In the genomic region with DNA sequence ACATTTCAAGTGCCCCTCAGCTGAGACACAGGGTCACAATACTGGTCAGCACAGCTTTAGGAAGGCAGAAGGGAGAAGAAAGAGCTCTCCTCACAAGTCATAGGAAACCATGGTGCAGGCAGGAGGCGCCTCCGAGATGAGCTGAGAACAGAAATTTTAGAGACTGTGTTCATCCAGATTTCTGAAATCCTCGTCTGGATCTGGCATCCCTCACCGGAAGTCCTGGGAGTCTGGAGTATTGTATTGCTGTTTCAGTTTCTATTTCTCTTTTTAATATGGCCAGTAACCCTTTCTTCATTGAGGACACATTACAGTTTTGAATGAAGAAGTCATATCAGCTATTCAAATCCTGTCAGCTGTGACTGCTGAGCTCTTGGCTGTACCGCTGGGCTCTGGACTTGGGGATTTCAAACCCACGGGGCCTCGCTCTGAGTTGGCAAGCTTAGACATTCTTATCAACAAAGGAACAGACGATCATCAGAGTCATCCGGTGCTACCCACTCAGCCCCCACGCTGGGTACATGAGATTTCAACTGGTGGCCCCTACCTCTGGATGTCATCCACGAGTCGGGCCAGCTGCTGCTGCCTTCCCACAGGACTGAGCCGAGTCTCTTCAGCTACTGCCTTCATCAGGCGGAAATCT, we compare ENCODE assay signal across 8 mouse cellular contexts. TPM values are rescaled to one million over a fixed set of nuclear protein-coding genes. Genes with fewer than 3 reads are reported as not detected.
DNase-seq lines count a peak whose midpoint lies in the region; ATAC-seq and TF ChIP-seq lines count a peak whose summit lies in the region.

No protein-coding gene starts in this region.

- DNase-seq in adrenal gland, postnatal 10 days, result peak; percentile 20
- no peak for DNase-seq in adrenal gland, adult 18-20 months (ENCODE audit: low spot score in 2 of 2)
- no peak for DNase-seq in testis, postnatal 14 days (ENCODE audit: low spot score)
- DNase-seq in lung, adult 18-20 months, result peak; percentile 34 to 44
- no peak for DNase-seq in retina, embryonic 14.5 days (ENCODE audit: low spot score)
- no peak for DNase-seq in right cerebral cortex, postnatal 10 days (ENCODE audit: low spot score in 2 of 2)

- ATAC-seq in stomach, embryonic 16.5 days (ENCODE audit: insufficient read depth, low FRiP score), result 0 out of 2 replicates have a peak, but pooled peaks have one; percentile 29

- peak overlapping the region; percentile 41 for H3K4me3 ChIP-seq in testis, adult 2 months (ENCODE audit: control insufficient read depth, low read depth, low read length)
- H3K4me3 ChIP-seq in stomach, embryonic 16.5 days (replicated peaks; ENCODE audit: low read length), result peak overlapping the region; percentile 30

- peak overlapping the region; percentile 41 for H3K4me2 ChIP-seq in stomach, embryonic 16.5 days (ENCODE audit: low read depth, low read length)

- H3K9ac ChIP-seq in stomach, embryonic 16.5 days (ENCODE audit: low read length), result peak overlapping the region; percentile 27; the same call in 1 of the 2 replicates

- TF ChIP-seq CTCF in testis, adult 2 months (IDR thresholded peaks at IDR 0.05; ENCODE audit: control insufficient read depth, insufficient read depth, insufficient replicate concordance, low read depth, low read length), result no peak

- no peaks in the 10 kb centered on the region for H3K9me3 ChIP-seq in stomach, embryonic 16.5 days (replicated peaks; ENCODE audit: control insufficient read depth, low read length)

- TF ChIP-seq POLR2A in testis, adult 2 months (IDR thresholded peaks at IDR 0.05; ENCODE audit: control insufficient read depth, low read depth, low read length), result no peak

- H3K27ac ChIP-seq in testis, adult 2 months (ENCODE audit: control insufficient read depth, insufficient read depth, low read depth, low read length), result no peak overlapping the region
- H3K27ac ChIP-seq in stomach, embryonic 16.5 days (ENCODE audit: low read length), result peak overlapping the region; percentile 37

- H3K27me3 ChIP-seq in testis, adult 2 months (ENCODE audit: control insufficient read depth, insufficient read depth, low read length), result no peaks in the 10 kb centered on the region
- no peaks in the 10 kb centered on the region for H3K27me3 ChIP-seq in stomach, embryonic 16.5 days (ENCODE audit: control insufficient read depth, insufficient read depth, low read length)

- no peaks in the 10 kb centered on the region for H3K36me3 ChIP-seq in testis, adult 2 months (ENCODE audit: control insufficient read depth, insufficient read depth, low read length)
- H3K36me3 ChIP-seq in stomach, embryonic 16.5 days (ENCODE audit: control insufficient read depth, insufficient read depth, low read length), result no peaks in the 10 kb centered on the region

- WGBS in stomach, embryonic 16.5 days, result 41% methylated on average over 14 of the region's 14 CpGs

- peaks cover 2% of the 10 kb centered on the region; the same call in 1 of the 2 replicates for H3K4me1 ChIP-seq in testis, adult 2 months (ENCODE audit: control insufficient read depth, insufficient read depth, low read length)
- H3K4me1 ChIP-seq in stomach, embryonic 16.5 days (ENCODE audit: control insufficient read depth, insufficient read depth, low read length), result peaks cover 11% of the 10 kb centered on the region; the same call in 1 of the 2 replicates

RNA-seq across cellular contexts. Expression of gene Piwil4, which starts 22.7 kb away (rescaled TPM):
- total RNA-seq in adrenal gland, postnatal 10 days (2021), result under 1 TPM; 0.18 to 0.33 TPM
- total RNA-seq in adrenal gland, adult 18-20 months (2021), result under 1 TPM in 1 of 2 experiments, not detected in 1; 0.19 TPM
- polyA plus RNA-seq in testis, adult 2 months (2012; rRNA removed), result 0.56 and 0.66 TPM in 2 replicates
- 0.07 and 0.15 TPM in 2 replicates for polyA plus RNA-seq in stomach, embryonic 16.5 days (2015; fragmentation: Nextera tagmentation; extraction: Ambion mirVana)

RNA-seq across cellular contexts. Expression of gene Fut4, which starts 34.4 kb away (rescaled TPM):
- 1 to 10 TPM; 2.3 to 2.8 TPM for total RNA-seq in adrenal gland, postnatal 10 days (2021)
- under 1 TPM; 0.53 to 0.77 TPM for total RNA-seq in adrenal gland, adult 18-20 months (2021)
- 0.22 and 0.46 TPM in 2 replicates for polyA plus RNA-seq in testis, adult 2 months (2012; rRNA removed)
- polyA plus RNA-seq in stomach, embryonic 16.5 days (2015; fragmentation: Nextera tagmentation; extraction: Ambion mirVana), result 6.7 and 6.9 TPM in 2 replicates

RNA-seq across cellular contexts. Expression of gene 1700012B09Rik, which starts 53.0 kb away (rescaled TPM):
- not detected for total RNA-seq in adrenal gland, postnatal 10 days (2021)
- total RNA-seq in adrenal gland, adult 18-20 months (2021), result not detected
- polyA plus RNA-seq in testis, adult 2 months (2012; rRNA removed), result 94.9 and 109 TPM in 2 replicates
- not detected in 2 replicates for polyA plus RNA-seq in stomach, embryonic 16.5 days (2015; fragmentation: Nextera tagmentation; extraction: Ambion mirVana)

Comparison
In these comparisons a context has a peak if more than half of its experiments do, and no peak if none do; other contexts are left out.
1. DNase-seq: peak in adrenal gland, postnatal 10 days (single experiment) and lung, adult 18-20 months (2 of 2); none in adrenal gland, adult 18-20 months (0 of 2), testis, postnatal 14 days (single experiment), retina, embryonic 14.5 days (single experiment) and right cerebral cortex, postnatal 10 days (0 of 2).